Mouse (Mus musculus) urinary bladder, postnatal 36 days (tissue): ENCODE measurements around the gene Il19.

ENCODE experiments used
- DNase-seq, 2 experiments: peaks; one replicate each; pipeline ENCODE4 v3.0.0; 2022; ENCODE audit warnings: low spot score in 2 of 2, mixed read lengths in 1 of 2

Il19 gene

GRCm38 (mm10) chr1:130940065-130940687 is at the start of gene Il19:
Gene Il19, minus strand, starts transcription at chr1:130940115.
- DNase-seq: no peak

GRCm38 (mm10) chr1:130989331-130989730 is 49.4 kb upstream of the Il19 start:
- no peak for DNase-seq

- DNase-seq: no peak
Observed at GRCm38 (mm10) chr1:130987418-130987817, 47.5 kb upstream of the Il19 start.

GRCm38 (mm10) chr1:130987001-130987400 is 47.1 kb upstream of the Il19 start:
- no peak for DNase-seq

GRCm38 (mm10) chr1:130984441-130984840 is 44.5 kb upstream of the Il19 start:
- no peak for DNase-seq

GRCm38 (mm10) chr1:130979455-130979854 is 39.5 kb upstream of the Il19 start:
- peak; percentile 26 to 28 for DNase-seq

- no peak for DNase-seq
Observed at GRCm38 (mm10) chr1:130963891-130964290, 24.0 kb upstream of the Il19 start.

GRCm38 (mm10) chr1:130946920-130947319 is 7.0 kb upstream of the Il19 start:
- DNase-seq: no peak

- DNase-seq: peak in 1 of 2 experiments; percentile 31
Observed at GRCm38 (mm10) chr1:130941801-130942200, 1.9 kb upstream of the Il19 start.

- no peak for DNase-seq
Observed at GRCm38 (mm10) chr1:130938192-130938591, 1.7 kb downstream of the Il19 start.

- DNase-seq: no peak
Observed at GRCm38 (mm10) chr1:130937170-130937569, 2.7 kb downstream of the Il19 start.

- no peak for DNase-seq
Observed at GRCm38 (mm10) chr1:130936351-130936750, 3.6 kb downstream of the Il19 start.

GRCm38 (mm10) chr1:130926484-130926883 is 13.4 kb downstream of the Il19 start:
- DNase-seq: no peak

GRCm38 (mm10) chr1:130918323-130918980 is 21.5 kb downstream of the Il19 start:
- DNase-seq: no peak

GRCm38 (mm10) chr1:130911401-130912010 is 28.4 kb downstream of the Il19 start, which contains the start of gene Il20:
Gene Il20, minus strand, starts transcription at chr1:130911451.
- DNase-seq: no peak

GRCm38 (mm10) chr1:130902505-130902904 is 37.4 kb downstream of the Il19 start:
- no peak for DNase-seq

- no peak for DNase-seq
Observed at GRCm38 (mm10) chr1:130894468-130894867, 45.4 kb downstream of the Il19 start.

- DNase-seq: no peak
Observed at GRCm38 (mm10) chr1:130893329-130894040, 46.4 kb downstream of the Il19 start.

- DNase-seq: no peak
Observed at GRCm38 (mm10) chr1:130892446-130892845, 47.5 kb downstream of the Il19 start.

- no peak for DNase-seq
Observed at GRCm38 (mm10) chr1:130887354-130887753, 52.6 kb downstream of the Il19 start, which contains the start of gene Il24. Gene Il24, minus strand, starts transcription at chr1:130887454.

GRCm38 (mm10) chr1:130883146-130883545 is 56.8 kb downstream of the Il19 start:
- no peak for DNase-seq
